Mouse (Mus musculus): ENCODE measurements at regions not wholly inside any gene's neighbourhood (a gene's known extent, or its start where the extent isn't known, plus 50 kb on each side); places are given as distances from the start of the nearest gene placed in this dataset.

- no peak for DNase-seq
These were observed 53.1 kb upstream of the Lbx1 start for GRCm38 (mm10) chr19:45288722-45289121.

DNA sequence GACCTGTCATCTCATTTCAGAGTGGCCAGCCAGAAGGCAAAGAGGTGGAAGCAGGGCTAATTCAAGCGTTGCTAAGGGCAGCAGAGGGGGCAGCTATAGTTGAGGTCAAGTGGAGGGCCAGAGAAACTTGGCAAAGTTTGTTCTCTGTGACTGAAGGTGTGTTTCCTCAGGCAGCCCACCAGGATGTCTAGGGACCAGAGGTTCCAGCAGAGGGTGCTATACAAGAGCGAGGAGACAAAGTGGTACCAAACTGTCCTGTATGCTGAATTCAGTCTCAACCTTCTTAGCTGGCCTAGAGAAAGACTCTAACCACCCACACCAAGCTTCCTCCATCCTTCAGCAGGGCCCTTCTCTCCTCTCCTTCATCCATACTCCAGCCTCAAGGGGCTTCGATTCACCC is 62.2 kb upstream of the Lbx1 start:
- DNase-seq = no peak

DNA sequence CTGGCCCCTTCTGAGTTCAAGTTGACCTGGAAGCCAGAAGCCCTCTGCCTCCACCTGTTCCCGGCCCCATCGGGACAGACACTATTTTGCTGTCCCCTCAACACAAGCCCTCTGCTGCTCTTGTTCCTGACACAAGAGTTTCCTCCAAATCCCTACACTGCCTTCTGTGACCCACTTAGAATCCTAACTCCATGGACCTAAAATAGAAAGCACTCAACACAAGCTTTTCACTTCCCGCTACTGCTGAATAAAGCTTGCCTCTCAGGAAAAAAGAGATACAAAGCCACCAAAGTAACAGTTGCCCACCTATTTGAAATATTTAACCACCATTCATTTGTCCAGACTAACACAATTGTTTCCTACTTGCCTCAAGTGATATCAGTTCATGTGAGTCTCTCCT is 63.7 kb upstream of the Lbx1 start:
- DNase-seq = no peak

- DNase-seq = no peak
These were observed 63.8 kb upstream of the Btrc start for GRCm38 (mm10) chr19:45299768-45300167.

DNA sequence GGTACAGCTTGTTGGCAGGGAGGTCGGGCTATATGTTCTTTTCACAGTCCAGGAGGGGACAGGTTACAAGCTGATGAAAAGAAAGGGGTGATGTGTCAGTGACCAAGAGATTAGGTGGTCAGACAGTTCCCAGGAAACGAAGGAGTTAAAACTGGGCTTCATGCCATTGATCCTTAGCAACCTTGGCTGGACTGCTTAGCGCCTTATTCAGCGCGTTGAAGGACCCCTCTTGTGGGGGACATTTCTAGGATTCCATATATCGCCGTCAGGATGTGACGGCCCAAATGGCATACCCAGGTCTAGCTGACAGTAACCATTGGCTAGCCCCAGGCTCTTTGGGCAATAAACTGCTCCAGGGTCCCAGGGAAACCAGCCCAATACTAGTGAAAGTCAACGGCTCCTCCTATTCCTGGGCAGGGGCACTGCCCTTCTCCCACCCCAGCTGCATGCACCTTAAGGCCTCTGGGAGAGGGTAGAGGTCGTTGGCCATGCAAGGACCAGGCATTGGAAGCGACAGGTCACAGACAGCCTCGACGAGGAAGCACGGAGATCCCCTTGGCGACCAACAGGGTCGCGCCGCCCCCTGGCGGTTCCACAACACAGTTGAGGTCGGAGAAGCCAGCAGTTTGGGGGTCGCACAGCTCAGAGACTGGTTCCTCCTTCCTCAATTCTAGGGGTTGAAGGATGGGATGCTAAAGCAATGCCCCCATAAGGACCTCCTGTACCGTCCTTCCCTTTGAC is 62.7 kb upstream of the Btrc start:
- peak; percentile 56 to 71 for DNase-seq

DNA sequence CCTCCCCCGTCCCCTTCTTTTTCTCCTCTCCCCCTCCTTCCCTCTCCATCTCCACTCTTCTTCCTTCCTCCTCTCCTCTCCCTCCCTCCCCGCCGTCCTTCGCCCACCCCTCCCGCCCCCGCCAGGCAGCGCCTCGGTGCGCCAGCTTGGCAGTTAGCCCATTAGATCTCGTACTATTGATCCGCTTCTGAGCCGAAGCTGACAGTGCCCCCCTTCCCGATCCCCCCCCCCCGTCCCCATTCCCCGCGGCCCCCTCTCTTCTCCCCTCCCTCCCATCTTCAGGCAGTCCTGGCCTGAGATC is 62.2 kb upstream of the Btrc start:
- DNase-seq = no peak

- peak; percentile 74 to 82 for DNase-seq
These were observed 61.6 kb upstream of the Btrc start for GRCm38 (mm10) chr19:45301733-45302547.

GRCm38 (mm10) chr19:45302548-45303241 is 60.8 kb upstream of the Btrc start:
- peak; percentile 70 to 72 for DNase-seq

- no peak for DNase-seq
These were observed 59.0 kb upstream of the Btrc start for GRCm38 (mm10) chr19:45304538-45304937.

DNA sequence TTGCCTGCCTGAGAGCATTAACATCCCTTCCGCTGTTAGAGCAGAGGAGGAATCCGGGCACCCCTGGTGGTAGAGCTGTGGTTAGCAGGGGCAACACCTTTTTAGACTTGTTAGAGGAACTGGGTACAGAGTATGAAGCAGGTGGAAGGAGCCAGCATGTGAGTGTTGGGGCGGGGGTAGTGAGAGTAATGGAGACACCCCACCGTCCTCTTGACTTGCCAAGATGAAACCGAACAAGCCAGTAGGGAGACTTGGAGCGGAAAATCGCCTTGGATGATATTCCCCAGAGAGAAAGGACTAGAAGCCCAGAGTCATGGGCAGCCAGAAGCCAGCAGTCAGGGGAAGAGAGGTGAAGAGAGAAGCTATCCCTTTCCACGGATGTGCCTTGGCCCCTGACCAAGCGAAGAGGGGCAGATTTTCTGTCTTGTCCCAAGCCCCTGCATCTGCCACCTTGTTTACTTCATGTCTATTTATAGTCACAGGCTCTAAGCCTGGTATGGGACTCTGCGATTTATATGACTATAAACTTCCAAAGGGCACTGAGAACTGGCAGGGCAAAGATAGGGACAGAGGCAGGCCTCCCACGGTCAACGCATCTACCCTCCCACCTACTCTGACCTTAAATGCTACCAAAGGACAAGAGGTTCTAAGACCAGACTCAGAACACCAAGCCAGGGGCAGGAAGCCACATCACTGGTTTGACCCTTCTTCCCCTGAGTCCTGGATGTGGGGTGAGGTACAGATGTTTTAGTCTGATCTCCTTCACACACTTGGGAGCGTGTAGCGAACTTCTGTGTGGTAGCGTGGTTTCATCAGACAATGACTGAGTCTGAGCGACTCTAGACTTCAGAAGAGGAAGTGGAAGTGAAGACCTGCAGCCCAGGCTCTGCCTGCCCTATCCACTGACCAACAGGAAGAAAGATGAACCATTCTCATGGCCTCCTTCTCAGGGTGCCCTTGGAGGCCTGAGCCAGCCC is 55.9 kb upstream of the Btrc start:
- no peak for DNase-seq

- no peak for DNase-seq
These were observed 54.8 kb upstream of the Btrc start for GRCm38 (mm10) chr19:45308676-45309275.

- no peak for DNase-seq
These were observed 53.1 kb upstream of the Btrc start for GRCm38 (mm10) chr19:45310291-45310881.

- DNase-seq = peak; percentile 52 to 64
These were observed 52.5 kb upstream of the Btrc start for GRCm38 (mm10) chr19:45310944-45311603.

DNA sequence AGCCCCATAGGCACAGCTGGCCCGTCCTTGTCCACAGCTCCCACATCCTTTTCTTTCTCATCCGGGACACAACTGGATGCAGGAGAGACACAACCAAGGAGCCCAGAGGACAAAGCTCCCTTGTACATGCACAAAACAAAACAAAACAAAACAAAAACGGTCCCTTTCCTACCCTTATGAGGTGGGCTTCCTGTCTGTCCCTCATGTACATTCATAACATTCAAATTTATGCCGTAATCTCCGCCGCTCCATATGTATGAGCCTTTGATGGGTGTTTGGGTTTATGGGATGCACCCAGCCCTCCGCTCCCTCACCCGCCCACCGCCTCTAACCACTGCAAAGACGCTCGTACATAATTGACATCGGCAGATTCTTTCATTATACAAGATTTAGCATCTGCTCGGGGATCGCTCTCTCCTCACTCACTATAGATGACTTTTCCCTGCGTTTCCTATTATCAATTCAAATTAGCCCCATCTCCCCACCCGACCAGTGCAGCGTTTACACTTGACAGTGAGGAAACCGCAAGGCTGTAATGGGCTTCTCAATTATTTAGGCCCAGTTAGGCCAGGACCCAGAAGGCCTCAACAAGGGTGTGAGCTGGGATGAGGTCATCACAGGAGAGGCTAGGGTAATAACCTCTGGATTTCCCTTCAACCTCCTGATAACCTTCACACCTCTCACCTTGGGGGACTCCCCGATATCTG is 51.5 kb upstream of the Btrc start:
- no peak for DNase-seq

DNA sequence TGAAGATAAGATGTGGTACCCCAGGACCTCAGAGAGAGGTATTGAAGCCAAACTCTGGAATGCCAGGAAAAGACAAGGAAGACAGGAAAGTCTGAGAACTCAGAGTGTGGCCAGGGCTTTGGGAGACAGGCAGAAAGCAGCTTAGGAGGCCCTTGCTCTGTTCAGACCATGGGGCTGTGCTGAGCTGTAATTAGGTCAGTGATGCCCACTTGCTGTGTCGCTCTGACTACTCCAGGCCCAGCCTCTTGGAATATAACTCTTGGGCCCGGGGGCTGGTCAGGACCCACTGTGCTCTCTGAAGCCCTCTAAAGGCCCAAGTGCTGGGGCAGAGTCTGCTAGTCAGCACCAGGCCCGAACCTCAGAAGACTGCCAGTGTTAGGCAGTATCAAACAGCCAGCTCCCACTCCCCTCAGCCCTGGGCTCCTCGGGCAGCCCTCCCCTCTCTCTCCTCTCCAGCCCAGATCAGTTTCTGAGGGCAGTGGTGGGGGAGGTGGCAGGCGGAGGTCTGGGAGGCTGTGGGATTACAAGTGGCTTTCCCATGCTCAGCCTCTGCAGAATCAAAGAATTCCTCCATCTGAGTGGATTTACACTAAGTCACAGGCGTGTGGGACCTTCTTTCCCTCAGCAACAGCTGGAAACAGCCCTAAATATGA is 50.7 kb upstream of the Btrc start:
- DNase-seq = no peak

Data from cerebellum, adult 18-20 months (tissue).